Comparison of ENCODE assay signal across 8 mouse cellular contexts in the genomic region with DNA sequence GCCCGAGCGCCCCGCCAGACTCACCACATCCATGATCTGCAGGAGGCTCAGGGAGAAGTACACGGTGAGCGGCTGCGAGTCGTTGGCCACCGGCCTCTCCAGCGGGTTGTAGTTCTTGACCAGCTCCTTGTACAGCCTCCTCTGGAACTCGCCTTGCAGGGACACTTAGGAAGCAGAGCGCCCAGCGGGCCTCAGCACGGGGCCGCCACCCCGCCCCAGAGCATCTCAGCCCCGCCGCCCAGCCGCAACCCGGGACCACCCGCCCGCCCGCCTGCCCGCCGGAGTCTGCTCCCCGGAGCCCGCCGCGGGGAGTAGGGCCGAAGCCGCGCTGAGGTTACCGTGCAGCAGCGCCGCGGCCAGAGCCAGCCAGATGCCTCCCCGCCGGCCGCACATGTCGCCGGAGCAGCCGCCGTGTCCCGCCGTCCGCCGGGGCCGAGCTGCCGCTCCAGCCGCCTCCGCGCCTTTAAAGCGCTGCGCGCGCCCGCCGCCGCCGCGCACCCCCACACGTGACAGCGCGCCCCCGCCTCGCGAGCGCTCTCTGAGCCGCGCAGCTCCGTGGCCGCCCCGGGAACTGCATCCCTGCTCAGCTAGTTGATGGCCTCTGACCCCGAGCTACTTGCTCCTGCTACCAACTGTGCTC. TPM values are rescaled to one million over a fixed set of nuclear protein-coding genes. Genes with fewer than 3 reads are reported as not detected.
DNase-seq lines count a peak whose midpoint lies in the region; ATAC-seq and TF ChIP-seq lines count a peak whose summit lies in the region.

TSS of gene Chrna7 (minus strand) at position 486 of the 640 bp plus-strand sequence.

- intact Hi-C loops in left cerebral cortex, postnatal 4 days (cut with DNase I) = loop anchor here (5.0 to 10.0 kb wide), 2 partner anchors 103 to 290 kb away; no protein-coding TSS in a partner anchor

- 0% methylated on average over 22 of the region's 73 CpGs for WGBS in embryonic facial prominence, embryonic 14.5 days
- WGBS in kidney, adult 2 months = under 1% methylated on average over 71 of the region's 73 CpGs
- under 1% methylated on average over 73 of the region's 73 CpGs for WGBS in midbrain, embryonic 11.5 days
- under 1% methylated on average over 73 of the region's 73 CpGs for WGBS in stomach, embryonic 14.5 days

- DNase-seq in brain, embryonic 14.5 days (ENCODE audit: low read depth) = peak; percentile 92
- DNase-seq in embryonic facial prominence, embryonic 14.5 days (ENCODE audit: low spot score) = peak; percentile 79
- peak; percentile 37 to 56 for DNase-seq in heart, adult 9 months (ENCODE audit: low spot score in 2 of 2)
- DNase-seq in kidney, adult 2 months = peak; percentile 71
- DNase-seq in left cerebral cortex, postnatal 4 days = peak; percentile 86
- peak; percentile 98 for DNase-seq in midbrain, embryonic 11.5 days (ENCODE audit: low spot score, missing footprints)
- DNase-seq in natural killer cell, adult 2 months (ENCODE audit: low spot score in 2 of 2) = no peak

- H3K4me3 ChIP-seq in embryonic facial prominence, embryonic 14.5 days (ENCODE audit: low read depth, low read length) = peak within 1 kb of the TSS; percentile 68
- H3K4me3 ChIP-seq in kidney, adult 2 months (ENCODE audit: insufficient read depth, low read depth, low read length) = peak within 1 kb of the TSS; percentile 43
- peak within 1 kb of the TSS; percentile 65 for H3K4me3 ChIP-seq in midbrain, embryonic 11.5 days (ENCODE audit: low read depth, low read length)
- H3K4me3 ChIP-seq in stomach, embryonic 14.5 days (ENCODE audit: low read depth, low read length) = peak within 1 kb of the TSS; percentile 56

- H3K36me3 ChIP-seq in embryonic facial prominence, embryonic 14.5 days (ENCODE audit: control insufficient read depth, insufficient read depth, low read length) = no peaks in the 10 kb centered on the region
- no peaks in the 10 kb centered on the region for H3K36me3 ChIP-seq in kidney, adult 2 months (ENCODE audit: control insufficient read depth, insufficient read depth, low read length)
- H3K36me3 ChIP-seq in midbrain, embryonic 11.5 days (ENCODE audit: control insufficient read depth, insufficient read depth, low read length) = no peaks in the 10 kb centered on the region
- no peaks in the 10 kb centered on the region for H3K36me3 ChIP-seq in stomach, embryonic 14.5 days (ENCODE audit: control insufficient read depth, insufficient read depth, low read length)

- peak; percentile 88 for ATAC-seq in embryonic facial prominence, embryonic 14.5 days (ENCODE audit: low read depth)
- peak; percentile 97 for ATAC-seq in midbrain, embryonic 11.5 days (ENCODE audit: low FRiP score)
- ATAC-seq in stomach, embryonic 14.5 days (ENCODE audit: insufficient number of reproducible peaks, insufficient read depth, low FRiP score, low read depth) = peak; percentile 92

- H3K27ac ChIP-seq in embryonic facial prominence, embryonic 14.5 days (replicated peaks; ENCODE audit: low read depth, low read length) = no peak within 1 kb of the TSS
- H3K27ac ChIP-seq in kidney, adult 2 months (ENCODE audit: insufficient read depth, low read depth, low read length) = no peak within 1 kb of the TSS
- no peak within 1 kb of the TSS; the same call in 1 of the 2 replicates for H3K27ac ChIP-seq in midbrain, embryonic 11.5 days (ENCODE audit: low read depth, low read length)
- no peak within 1 kb of the TSS for H3K27ac ChIP-seq in stomach, embryonic 14.5 days (ENCODE audit: low read length)

- no peaks in the 10 kb centered on the region for H3K9me3 ChIP-seq in embryonic facial prominence, embryonic 14.5 days (ENCODE audit: control insufficient read depth, low read length)
- no peaks in the 10 kb centered on the region for H3K9me3 ChIP-seq in midbrain, embryonic 11.5 days (ENCODE audit: control insufficient read depth, low read length)
- no peaks in the 10 kb centered on the region for H3K9me3 ChIP-seq in stomach, embryonic 14.5 days (ENCODE audit: control insufficient read depth, low read depth, low read length)

- peaks cover 16% of the 10 kb centered on the region for H3K27me3 ChIP-seq in embryonic facial prominence, embryonic 14.5 days (replicated peaks; ENCODE audit: control insufficient read depth, insufficient read depth, low read length)
- H3K27me3 ChIP-seq in kidney, adult 2 months (replicated peaks; ENCODE audit: control insufficient read depth, insufficient read depth, low read length) = no peaks in the 10 kb centered on the region
- no peaks in the 10 kb centered on the region; the same call in 1 of the 2 replicates for H3K27me3 ChIP-seq in midbrain, embryonic 11.5 days (ENCODE audit: control insufficient read depth, insufficient read depth, low read length)
- no peaks in the 10 kb centered on the region for H3K27me3 ChIP-seq in stomach, embryonic 14.5 days (ENCODE audit: control insufficient read depth, insufficient read depth, low read length)

- peaks cover 6% of the 10 kb centered on the region for H3K4me1 ChIP-seq in embryonic facial prominence, embryonic 14.5 days (ENCODE audit: control insufficient read depth, insufficient read depth, low read length)
- peaks cover 3% of the 10 kb centered on the region; the same call in 1 of the 2 replicates for H3K4me1 ChIP-seq in kidney, adult 2 months (ENCODE audit: control insufficient read depth, insufficient read depth, low read length)
- H3K4me1 ChIP-seq in midbrain, embryonic 11.5 days (ENCODE audit: control insufficient read depth, insufficient read depth, low read length) = peaks cover 7% of the 10 kb centered on the region; the same call in 1 of the 2 replicates
- peaks cover 4% of the 10 kb centered on the region; the same call in 1 of the 2 replicates for H3K4me1 ChIP-seq in stomach, embryonic 14.5 days (ENCODE audit: control insufficient read depth, insufficient read depth, low read length)

- TF ChIP-seq CTCF in brain, embryonic 14.5 days (IDR thresholded peaks at IDR 0.05; ENCODE audit: borderline replicate concordance, extremely low read depth, insufficient read depth, insufficient read length) = peak; percentile 79
- TF ChIP-seq CTCF in kidney, adult 2 months (conservative IDR thresholded peaks at IDR 0.05; ENCODE audit: insufficient read depth, insufficient read length, low read depth, low read length) = peak; percentile 56; the same call in 1 of the 2 replicates

- peak; percentile 78 for TF ChIP-seq POLR2A in brain, embryonic 14.5 days (IDR thresholded peaks at IDR 0.05; ENCODE audit: borderline replicate concordance, extremely low read depth, insufficient read depth, insufficient read length, poor library complexity, severe bottlenecking)
- TF ChIP-seq POLR2A in kidney, adult 2 months (IDR thresholded peaks at IDR 0.05; ENCODE audit: low read depth, low read length) = no peak

- peak within 1 kb of the TSS; percentile 72 for H3K9ac ChIP-seq in embryonic facial prominence, embryonic 14.5 days (ENCODE audit: low read depth, low read length)
- H3K9ac ChIP-seq in midbrain, embryonic 11.5 days (ENCODE audit: low read length) = peak within 1 kb of the TSS; percentile 75
- H3K9ac ChIP-seq in stomach, embryonic 14.5 days (replicated peaks; ENCODE audit: low read depth, low read length) = no peak within 1 kb of the TSS

- H3K4me2 ChIP-seq in embryonic facial prominence, embryonic 14.5 days (ENCODE audit: low read depth, low read length) = peak within 1 kb of the TSS; percentile 96
- peak within 1 kb of the TSS; percentile 86 for H3K4me2 ChIP-seq in midbrain, embryonic 11.5 days
- H3K4me2 ChIP-seq in stomach, embryonic 14.5 days (replicated peaks; ENCODE audit: low read depth, low read length) = peak within 1 kb of the TSS; percentile 94

RNA-seq across cellular contexts. Expression of gene Chrna7, which starts in this region (rescaled TPM):
- polyA plus RNA-seq in brain, embryonic 14.5 days (2012; rRNA removed) = 8.1 and 8.3 TPM in 2 replicates
- polyA plus RNA-seq in embryonic facial prominence, embryonic 14.5 days (2014; fragmentation: Nextera tagmentation; extraction: Ambion mirVana) = 1.7 and 2.4 TPM in 2 replicates
- 0.99 and 1.1 TPM in 2 replicates for polyA plus RNA-seq in kidney, adult 2 months (2012; rRNA removed)
- 10 to 100 TPM; 24.0 to 26.7 TPM for total RNA-seq in left cerebral cortex, postnatal 4 days (2021)
- 3.7 and 5.8 TPM in 2 replicates for polyA plus RNA-seq in midbrain, embryonic 11.5 days (2014; fragmentation: Nextera tagmentation; extraction: Ambion mirVana)
- 2.5 and 3.3 TPM in 2 replicates for polyA plus RNA-seq in stomach, embryonic 14.5 days (2014; fragmentation: Nextera tagmentation; extraction: Ambion mirVana)

Comparison
In these comparisons a context has a peak if more than half of its experiments do, and no peak if none do; other contexts are left out.
1. DNase-seq: peak in brain, embryonic 14.5 days (single experiment), embryonic facial prominence, embryonic 14.5 days (single experiment), heart, adult 9 months (2 of 2), kidney, adult 2 months (single experiment), left cerebral cortex, postnatal 4 days (single experiment) and midbrain, embryonic 11.5 days (single experiment); none in natural killer cell, adult 2 months (0 of 2).
2. Peak in every context shown above with its lines, with median percentiles within 50 percentile points of each other: ATAC-seq, H3K4me2 ChIP-seq and H3K4me3 ChIP-seq.